Mouse (Mus musculus): Measurements from ENCODE around the gene Adtrp.

GRCm38 (mm10) chr13:41845013-41845412, 2.5 kb downstream of the Adtrp start:
- TF ChIP-seq GATA1 (IDR thresholded peaks at IDR 0.05; ENCODE audit: borderline replicate concordance, low read length), result no peak
- TF ChIP-seq FLI1 (IDR thresholded peaks at IDR 0.05; ENCODE audit: low read length), result no peak
